Mouse (Mus musculus) T-helper 1 cell (primary cell): ENCODE data around the gene AA467197.

Experiments used
- in situ Hi-C: fragments of 300-600 bp; cut with MboI, MseI; formaldehyde crosslinking; loops from one replicate; pipeline ENCODE4 v1.15.1; 2025; ENCODE audit warnings: high pct_unique_total_duplicates

AA467197 gene

DNA sequence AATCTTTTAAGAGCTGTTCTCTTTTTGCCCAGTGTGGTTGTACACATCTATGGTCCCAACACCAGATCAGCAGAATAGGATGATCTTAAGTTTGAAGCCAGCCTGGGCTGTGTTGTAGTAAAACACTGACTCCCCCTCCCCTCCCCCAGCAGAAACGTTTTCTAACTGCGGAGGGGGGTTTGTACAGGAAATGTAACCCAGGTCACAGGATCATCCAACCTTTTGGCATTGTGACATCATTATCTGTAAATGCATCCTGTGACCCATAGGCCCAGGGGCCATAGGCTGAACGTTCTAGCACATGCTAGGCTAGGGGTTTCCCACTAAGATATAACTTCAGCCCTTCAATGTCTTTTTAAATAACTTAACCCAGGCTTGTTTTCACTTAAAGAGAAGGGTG, at the start of gene AA467197:
Gene AA467197 (plus strand): TSS at position 301 of the 400 bp plus-strand sequence.
- in situ Hi-C loops = no loop called here

DNA sequence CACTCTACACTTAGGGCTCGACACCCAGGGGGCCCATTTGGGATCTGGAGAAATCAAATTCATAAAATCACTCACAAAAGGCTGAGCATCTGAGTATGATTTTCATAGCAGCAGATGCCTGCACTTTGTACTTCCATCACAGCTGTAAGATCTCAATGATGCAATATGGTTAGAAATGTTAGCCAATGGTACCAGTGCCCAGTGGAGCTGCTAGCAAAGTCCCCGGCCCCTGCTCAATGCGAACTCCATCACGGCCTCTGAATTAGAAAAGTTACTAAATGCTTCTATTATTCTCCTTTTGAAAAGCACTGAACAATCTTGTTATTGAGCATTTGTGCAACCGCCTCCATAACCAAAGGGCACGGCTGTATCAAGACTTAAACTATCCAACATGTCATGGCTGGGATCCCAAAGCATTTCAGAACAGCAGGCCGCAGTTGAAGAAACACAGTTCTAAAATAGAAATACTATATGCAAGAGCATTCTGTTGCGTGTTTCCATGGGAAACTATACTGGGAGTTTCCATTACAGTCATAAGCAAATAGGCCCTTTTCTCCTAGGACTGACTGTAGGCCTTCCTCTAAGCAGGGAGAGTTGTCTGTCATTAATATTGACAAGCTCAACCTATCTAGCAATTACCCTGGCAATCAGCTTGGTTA, 48.8 kb upstream of the AA467197 start:
- in situ Hi-C loops = no loop called here

DNA sequence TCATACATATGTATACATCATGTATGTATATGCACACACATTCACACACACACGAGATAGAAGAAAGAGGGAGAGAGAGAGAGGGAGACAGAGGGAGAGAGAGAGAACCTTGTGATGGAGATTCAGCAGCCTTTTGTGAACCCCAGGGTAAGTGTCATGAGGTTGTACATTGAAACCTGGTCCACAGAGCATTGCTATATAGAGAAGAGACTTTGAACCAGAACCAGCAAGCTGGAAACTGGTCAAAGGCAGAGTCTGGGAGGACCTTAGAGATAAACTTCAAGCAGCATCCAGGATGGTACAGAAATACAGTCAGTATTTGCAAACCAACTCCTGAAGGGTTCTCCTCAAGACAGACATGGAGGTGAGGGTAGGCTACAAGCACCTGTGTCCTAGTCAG, 46.4 kb upstream of the AA467197 start:
- in situ Hi-C loops = no loop called here

DNA sequence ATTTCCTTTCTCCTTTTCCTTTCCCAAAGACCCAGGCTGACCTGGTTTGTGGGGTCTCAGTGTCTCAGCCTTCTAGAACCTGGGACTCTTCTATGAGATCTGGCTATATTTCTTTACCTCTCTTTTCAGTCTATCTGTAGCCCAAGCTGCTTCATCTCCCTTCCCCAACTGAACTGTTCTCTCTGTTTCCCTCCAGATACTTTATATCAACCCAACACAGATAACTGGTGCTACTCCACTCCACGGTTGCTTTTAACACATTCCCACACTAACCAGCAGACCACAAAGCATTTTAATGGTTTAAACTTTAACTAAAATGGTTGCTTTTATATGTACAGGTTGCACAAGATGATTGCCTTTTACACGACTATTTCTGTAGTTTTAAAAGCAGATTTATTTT, 45.6 kb upstream of the AA467197 start:
- in situ Hi-C loops = no loop called here

DNA sequence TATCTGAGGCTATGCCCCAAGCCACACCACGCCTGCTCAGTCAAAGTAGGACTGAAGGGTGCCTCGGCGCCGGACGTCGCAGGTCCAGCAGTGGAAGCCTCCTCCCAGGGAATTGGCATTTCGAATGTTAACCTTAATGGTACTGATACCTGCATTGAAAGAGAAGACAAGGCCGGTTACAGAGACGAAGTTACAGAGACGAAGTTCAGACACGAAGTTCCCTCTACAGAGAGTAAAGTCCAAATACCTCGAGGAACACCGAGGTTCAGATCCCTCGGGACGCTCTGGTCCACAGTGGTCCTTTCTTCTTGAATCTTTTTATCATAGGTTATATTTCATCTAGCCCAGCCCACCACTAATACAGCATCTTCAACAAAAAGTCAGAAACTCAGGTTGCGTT, 41.3 kb upstream of the AA467197 start:
- in situ Hi-C loops = no loop called here

DNA sequence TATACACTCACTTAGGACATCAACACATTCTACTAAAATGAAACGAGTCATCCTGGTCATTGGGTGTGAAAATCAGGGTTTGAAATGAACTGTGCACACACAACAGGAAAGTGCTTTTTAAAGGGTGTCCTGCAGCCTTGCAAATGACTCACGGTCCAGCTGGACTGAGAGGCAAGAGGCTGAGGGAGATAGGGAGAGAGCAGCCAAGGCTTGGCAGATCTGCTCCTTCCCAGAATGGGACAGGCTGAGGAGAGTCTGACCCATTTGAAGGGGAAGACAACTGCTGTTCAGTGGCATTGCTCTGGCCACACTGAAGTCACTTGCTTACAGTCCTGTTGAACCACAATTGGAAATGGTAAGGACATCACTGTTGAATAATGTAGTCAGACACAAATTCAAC, 37.0 kb upstream of the AA467197 start:
- in situ Hi-C loops = no loop called here

DNA sequence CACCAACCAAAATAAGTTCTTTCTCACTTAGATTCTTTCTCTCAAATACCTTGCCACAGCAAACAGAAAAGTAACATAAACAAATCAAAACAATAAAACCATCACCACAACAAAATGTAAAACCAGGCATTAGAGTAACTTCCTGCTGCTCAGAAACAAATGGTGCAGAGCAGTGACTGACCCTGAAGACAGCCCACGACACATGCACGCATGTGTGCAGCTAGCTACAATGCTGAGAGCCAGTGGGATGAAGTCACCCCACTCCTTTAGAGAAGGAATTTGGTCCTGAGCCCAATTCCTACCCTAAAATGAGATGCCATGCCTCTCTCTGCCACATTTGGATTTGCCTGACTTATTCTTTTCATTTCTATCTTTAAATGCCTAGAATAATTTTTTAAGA, 35.4 kb upstream of the AA467197 start:
- in situ Hi-C loops = no loop called here

DNA sequence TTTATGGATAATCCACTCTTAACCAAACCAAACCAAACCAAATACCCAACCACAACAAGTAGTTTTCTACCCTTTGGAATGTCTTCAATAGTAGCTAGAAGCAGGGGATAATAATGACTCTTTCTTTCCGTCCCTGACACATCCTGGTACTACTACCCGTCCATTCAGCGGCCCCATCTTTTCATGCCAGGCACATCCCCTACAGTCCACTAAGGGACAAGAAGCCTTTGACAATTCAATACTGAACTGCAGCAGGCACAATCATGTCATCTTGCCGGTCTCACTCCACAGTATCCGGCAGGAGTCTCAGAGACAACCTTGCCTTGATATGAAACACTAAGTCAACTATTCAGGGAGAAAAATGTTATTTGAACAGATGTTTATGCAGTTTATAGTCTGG, 31.0 kb upstream of the AA467197 start:
- in situ Hi-C loops = no loop called here

DNA sequence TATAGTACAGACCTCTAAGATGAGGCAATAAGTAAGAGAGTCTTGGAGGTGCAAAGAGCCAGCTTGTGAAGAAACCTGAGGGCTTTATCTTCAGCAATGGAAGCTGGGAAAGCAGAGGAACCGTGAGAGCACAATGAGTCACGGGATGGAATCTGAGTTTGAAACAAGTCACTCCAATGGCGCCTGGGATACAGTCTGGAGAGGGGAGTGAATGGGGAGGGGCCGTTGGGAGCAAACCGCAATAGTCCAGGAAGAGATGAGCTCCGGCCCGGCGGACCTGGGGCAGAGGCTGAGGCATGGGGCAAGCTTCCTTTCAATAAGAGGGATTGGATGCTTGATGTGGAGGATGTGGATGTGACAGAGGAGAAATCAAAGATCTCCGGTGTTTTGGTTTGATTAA, 28.0 kb upstream of the AA467197 start:
- in situ Hi-C loops = no loop called here

DNA sequence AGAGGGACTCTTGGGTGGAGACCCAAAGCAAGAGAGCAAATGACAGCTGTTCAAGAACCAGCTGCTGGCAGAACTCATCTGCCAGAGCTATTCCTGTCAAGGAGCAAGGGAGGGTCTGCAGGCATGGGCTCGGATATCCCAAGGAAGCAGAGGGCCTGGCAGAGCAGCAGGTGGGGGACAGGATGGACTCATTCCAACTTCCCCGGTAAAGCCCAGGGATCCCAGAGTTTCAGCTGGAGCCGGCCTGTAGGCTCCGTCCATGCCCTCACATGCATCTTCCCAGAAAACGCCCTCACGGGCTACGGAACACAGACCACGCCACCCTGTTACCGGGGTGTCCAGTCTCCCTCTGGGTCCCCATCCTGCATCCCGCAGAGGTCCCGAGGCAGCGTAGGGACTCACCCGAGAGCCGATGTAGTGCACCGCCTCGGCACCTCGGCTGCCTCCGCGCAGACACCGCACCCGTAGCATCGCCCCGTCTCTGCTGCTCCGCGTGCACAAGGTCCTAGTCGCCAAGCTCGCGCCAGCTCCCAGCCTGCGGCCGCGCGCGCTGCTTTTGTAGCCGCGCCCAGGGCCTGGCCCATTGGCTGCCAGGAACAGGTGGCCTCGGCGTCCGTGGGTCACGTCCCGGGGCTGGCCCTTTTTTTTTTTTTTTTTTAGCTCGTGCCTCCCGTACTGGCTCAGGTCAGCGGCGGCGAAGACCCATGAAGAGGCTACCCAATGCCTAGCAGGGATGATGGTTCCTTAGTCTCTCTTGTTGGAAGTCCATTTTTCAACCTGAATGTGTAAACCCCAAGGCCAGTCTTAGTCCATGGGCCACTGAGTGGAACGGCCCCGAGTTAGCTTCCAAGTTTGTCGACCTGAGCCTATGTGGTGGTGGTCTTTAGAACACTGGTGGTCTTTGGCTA, 25.8 kb upstream of the AA467197 start, which contains the start of gene Gatm:
Gene Gatm (minus strand): TSS at position 558 of the 908 bp plus-strand sequence.
- in situ Hi-C loops = no loop called here

DNA sequence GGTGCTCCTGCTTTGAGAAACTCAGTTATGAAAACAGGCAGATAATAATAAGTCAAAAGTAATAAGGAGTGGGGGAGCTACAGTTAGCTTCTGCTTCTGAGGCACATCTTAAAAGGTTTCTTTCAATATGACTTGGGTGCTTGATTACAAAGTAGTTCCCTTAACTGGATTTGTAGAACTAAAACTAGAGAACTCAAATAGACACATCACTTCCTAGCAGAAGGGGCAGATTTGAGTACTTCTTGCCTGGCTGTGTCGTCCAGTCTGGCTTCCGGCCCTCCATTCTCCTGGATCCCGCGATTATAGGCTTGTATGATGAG, 25.2 kb upstream of the AA467197 start:
- in situ Hi-C loops = no loop called here

DNA sequence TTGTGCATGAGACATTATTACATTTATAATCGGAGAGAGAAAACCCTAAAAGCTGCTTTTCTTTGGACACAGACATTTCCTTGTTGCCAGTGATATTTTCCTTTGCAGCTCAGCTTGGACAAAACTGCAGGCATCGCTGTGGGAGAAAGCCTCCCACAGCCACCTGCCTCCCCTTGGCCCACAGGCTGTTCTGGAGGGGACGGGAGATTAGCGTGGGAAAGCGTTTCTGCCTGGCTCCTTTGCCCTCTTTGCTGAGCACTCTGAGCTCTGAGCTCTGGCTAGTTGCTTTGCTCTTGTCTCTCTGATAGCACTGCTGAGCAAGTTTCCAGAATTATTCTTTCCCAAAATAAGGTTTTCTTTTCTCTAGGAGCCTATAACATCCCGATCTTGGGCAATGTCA, 20.5 kb upstream of the AA467197 start:
- in situ Hi-C loops = no loop called here

DNA sequence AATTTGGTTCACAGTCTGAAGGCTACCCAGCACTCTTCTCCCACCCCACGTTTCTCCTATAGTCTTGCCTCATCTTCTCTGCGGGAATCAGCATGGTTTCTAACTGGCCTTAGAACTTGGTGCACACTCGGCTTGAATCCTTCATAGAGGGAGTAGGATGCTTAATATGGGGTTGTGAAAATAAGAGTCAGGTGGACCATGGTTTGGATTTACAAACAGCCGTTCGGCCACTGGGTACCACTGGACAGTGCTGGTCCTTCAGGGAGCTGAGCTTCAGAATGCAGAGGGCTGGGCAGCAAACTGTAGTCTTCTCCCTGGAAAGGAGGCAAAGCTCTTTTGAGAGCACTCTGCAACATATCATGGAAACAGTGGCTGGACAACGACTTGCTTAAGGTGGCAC, 19.0 kb upstream of the AA467197 start:
- in situ Hi-C loops = no loop called here

DNA sequence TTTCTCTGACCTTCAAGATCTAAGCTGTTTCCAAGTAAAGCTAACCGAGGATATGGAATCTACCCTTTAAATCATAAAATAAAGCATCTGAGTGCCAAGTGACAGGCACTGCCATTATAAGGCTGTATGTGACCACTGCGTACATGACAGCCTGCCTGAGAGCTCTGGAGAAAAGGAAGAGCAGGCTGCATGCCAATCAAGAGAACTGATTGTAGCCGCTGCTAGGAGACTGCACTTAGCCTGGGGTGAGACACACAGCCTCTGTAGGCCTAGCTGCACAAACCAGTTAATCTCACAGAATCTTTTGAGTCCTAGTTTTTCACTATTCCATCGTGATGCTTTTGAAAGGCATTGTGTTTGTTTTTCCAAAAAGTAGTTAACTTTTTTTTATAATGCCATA, 18.1 kb upstream of the AA467197 start:
- in situ Hi-C loops = no loop called here

DNA sequence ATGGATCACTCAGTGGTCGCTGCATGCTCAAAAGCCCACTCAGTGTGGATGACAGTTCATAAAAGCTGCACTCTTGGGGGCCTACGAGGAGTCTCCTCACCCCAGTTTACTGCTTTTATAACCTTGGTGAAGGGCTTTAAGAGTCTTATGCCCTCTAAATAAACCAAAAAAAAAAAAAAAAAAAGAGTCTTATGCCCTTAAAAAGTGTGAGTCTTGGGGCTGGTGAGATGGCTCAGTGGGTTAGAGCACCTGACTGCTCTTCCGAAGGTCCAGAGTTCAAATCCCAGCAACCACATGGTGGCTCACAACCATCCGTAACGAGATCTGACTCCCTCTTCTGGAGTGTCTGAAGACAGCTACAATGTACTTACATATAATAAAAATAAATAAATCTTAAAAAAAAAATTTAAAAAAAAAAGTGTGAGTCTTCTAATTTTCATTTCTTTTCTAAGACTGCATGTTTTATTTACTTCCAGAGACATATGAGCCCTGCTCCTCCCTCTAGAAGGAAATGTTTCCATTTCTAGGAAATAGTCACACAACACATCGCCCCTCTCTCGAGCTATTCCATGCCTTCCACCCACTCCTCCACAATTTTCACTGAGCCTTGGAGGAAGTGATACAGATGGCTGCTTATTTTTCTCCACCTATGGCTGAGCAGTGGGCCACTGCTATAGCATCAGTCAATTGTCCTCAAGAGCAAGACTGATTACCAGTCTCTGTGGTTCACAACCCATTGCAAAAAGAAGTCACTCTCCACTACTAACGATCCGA, 15.3 kb upstream of the AA467197 start:
- in situ Hi-C loops = loop anchor here (10.0 kb wide), 1 partner anchor 57 kb away; no protein-coding TSS in a partner anchor

DNA sequence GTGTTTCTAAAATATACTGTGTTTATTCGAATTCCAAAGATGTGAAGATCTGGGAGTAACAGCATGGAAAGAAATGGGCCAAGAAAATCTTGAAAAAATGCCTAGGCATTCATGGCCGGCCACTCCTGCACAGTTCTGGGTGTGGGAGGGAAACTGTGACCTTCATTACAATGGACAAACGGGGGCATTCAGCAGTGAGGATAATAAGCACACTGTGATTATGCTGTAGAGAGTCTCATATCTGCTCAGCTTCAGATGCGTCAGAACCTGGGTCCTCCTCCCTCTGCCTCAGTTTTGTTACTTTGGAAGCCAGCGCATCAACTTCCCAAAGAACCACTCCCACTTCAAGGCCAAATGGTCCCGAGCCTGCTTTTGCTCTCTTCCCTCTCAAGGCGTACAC, 10.9 kb upstream of the AA467197 start:
- in situ Hi-C loops = loop anchor here (5.0 to 10.0 kb wide), 2 partner anchors 61 to 244 kb away; no protein-coding TSS in a partner anchor

DNA sequence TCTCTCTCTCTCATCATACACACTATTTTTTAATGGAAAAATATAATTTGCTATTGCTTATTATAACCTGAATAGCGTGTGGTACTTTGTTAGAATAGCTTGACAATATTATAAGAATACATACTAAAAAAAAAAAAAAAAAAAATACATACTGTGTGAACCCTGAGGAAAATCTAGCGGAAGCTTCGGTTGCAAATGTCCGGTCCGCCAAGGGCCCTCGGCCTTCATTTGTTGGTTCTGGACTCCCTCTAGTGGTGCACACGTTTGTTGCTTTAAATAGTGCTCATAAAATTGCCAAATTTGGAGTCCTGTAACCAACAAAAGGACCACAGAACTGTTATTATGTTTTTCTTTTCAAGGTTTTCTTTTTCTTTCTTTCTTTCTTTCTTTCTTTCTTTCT, 7.8 kb upstream of the AA467197 start:
- in situ Hi-C loops = loop anchor here (5.0 to 10.0 kb wide), 2 partner anchors 64 to 247 kb away; no protein-coding TSS in a partner anchor

DNA sequence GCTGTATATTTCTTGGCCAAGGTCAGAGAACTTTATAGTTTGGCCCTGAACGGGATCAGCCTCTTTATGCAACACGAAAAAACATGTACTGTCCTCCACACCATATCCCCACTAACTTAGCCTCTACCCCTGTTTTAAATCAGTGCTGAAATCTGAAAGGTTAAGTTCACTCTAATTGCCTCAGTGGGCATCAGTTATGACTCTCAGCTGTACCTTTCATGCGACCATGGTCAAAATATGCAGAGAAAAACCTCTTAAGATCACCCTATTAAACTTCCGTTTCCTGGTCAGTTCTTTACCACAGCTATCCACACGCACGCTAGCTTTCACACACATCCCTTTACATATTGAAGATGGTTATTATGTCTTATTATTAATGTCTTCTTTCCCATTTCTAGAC, 6.9 kb upstream of the AA467197 start:
- in situ Hi-C loops = loop anchor here (5.0 to 10.0 kb wide), 3 partner anchors 65 to 248 kb away; no protein-coding TSS in a partner anchor

DNA sequence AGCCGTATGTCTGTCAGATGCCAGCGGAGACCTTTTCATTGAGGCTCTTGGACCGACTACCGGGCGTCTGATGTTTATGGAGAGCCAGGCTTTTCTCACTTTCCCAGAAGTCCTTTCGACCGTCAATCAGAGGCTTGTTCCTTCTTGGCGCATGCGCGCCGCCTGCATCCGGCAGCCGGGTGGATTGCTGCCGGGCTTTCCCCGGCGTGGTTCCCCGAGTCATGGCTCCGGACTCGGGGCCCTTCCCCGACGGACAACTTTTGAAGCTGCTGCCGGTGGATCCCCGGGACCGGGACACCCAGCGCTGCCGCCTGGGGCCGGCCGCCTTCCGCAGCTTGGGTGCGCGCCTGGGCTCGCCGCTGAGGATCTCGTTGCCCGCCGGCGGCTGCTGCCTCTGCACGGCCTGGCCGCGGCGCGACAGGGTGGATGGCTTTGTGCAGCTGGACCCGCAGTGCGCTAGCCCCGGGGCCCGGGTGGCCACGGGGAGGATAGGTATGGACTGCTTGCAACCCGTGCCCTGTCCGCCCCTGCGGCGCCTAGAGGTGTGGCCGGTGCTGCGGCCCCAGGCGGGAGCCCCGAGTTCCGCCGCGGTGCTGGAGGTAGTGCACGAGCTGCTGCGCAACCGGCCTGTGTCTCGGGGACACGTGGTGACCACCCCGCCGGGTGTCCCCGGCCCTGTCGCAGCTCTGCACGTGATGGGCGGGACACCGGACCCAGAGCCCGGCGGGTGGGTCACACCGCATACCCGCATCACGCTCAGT, 6.1 kb upstream of the AA467197 start:
- in situ Hi-C loops = loop anchor here (5.0 kb wide), 1 partner anchor 122 kb away; no protein-coding TSS in a partner anchor

DNA sequence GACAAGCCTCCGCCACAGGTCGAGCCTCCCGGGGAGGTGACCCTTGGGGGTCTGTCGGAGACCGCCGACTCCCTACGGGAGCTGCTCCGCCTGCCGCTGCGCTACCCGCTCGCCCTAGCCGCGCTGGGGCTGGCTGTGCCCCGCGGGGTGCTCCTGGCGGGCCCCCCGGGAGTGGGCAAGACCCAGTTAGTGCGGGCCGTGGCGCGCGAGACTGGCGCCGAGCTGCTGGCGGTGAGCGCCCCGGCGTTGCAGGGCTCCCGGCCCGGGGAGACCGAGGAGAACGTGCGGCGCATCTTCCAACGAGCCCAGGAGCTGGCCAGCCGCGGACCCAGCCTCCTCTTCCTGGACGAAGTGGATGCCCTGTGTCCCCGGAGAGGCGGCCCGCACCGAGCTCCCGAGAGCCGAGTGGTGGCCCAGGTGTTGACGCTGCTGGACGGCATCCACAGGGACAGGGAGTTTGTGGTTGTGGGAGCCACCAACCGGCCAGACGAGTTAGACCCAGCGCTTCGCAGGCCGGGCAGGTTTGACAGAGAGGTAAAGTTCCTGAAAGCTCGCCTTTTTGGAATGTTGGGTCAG, 5.5 kb upstream of the AA467197 start:
- in situ Hi-C loops = loop anchor here (5.0 kb wide), 1 partner anchor 121 kb away; no protein-coding TSS in a partner anchor

DNA sequence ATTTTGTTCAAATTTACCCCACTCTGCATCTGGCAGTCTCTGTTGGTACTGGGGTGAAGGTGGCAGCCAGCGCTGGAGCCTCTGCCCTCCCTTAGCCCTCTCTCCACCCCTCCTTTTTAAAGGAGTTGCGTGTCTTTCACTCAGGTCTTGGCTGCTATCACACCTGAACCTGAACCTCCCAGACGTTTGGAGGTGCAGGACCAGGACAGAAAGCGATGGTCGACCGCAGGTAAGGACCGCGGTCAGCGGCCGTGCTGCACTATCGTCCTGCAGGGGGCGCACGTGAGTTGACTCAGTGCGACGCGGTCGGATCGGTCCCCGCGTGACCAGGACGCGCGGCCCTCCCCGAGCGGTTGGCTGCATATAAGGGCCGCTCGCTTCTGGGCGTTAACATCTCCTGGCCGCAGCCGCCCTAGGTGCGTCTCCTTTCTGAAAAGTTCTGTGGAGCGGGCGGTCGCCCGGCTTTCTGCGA, 776 bp downstream of the AA467197 start:
- in situ Hi-C loops = no loop called here
